Mouse (Mus musculus) erythroid progenitor cell, adult 5-6 weeks (primary cell): Measurements from ENCODE around the gene Usp17lc. TPM values are rescaled to one million over a fixed set of nuclear protein-coding genes. Genes with fewer than 3 reads are reported as not detected.
"Not testable (repeated sequence)": the region's sequence is repeated elsewhere in the genome, so short reads cannot be mapped to it uniquely, and the experiment has no call there.

Source experiments
- ATAC-seq: replicated peaks from 2 replicates; pipeline ENCODE4 v1.8.0; 2016; ENCODE audit warnings: moderate number of reproducible peaks, mild to moderate bottlenecking, moderate TSS enrichment, inconsistent platforms; ENCODE audit not compliant: poor library complexity, low FRiP score, severe bottlenecking
- total RNA-seq, 2 experiments: library from RNA; stranded (forward) in 1 of 2; stranded (reverse) in 1 of 2; fragments of 150-400 nt in 1 of 2; fragments of 186-747, 209-891 nt in 1 of 2; gene quantifications; 2 replicates each; pipeline versions ENCODE4 v1.2.3 to v1.2.4; 2015 to 2017; ENCODE audit warnings: low replicate concordance in 2 of 2

Usp17lc gene
- total RNA-seq (2015; ENCODE audit: low replicate concordance): not detected in 2 replicates
- total RNA-seq (2017; ENCODE audit: low replicate concordance): not detected in 2 replicates

- ATAC-seq: not testable (repeated sequence)
These were observed at the start of gene Usp17lc for GRCm38 (mm10) chr7:103414772-103415171. Usp17lc (plus strand) TSS chr7:103415072.

GRCm38 (mm10) chr7:103386077-103386476 lies 28.8 kb upstream of the Usp17lc start, which contains the start of gene Olfr603:
Olfr603 (minus strand) TSS chr7:103386177.
- ATAC-seq: no peak

- no peak for ATAC-seq
These were observed 17.1 kb upstream of the Usp17lc start for GRCm38 (mm10) chr7:103397758-103398157.

GRCm38 (mm10) chr7:103398981-103399380 lies 15.9 kb upstream of the Usp17lc start:
- no peak for ATAC-seq

- ATAC-seq: not testable (repeated sequence)
These were observed 8.3 kb upstream of the Usp17lc start for GRCm38 (mm10) chr7:103406521-103407055.

GRCm38 (mm10) chr7:103445339-103445738 lies 30.5 kb downstream of the Usp17lc start, which contains the start of gene Olfr605:
Olfr605 (minus strand) TSS chr7:103445439.
- no peak for ATAC-seq

GRCm38 (mm10) chr7:103448746-103449145 lies 33.9 kb downstream of the Usp17lc start, which contains the start of gene Olfr606:
Olfr606 (plus strand) TSS chr7:103449046.
- ATAC-seq: no peak

- no peak for ATAC-seq
These were observed 45.7 kb downstream of the Usp17lc start for GRCm38 (mm10) chr7:103460590-103460989.

Other genes starting within 250 kb of the Usp17lc start
- gene Olfr591, start 236.7 kb upstream of the Usp17lc start, total RNA-seq (2015; ENCODE audit: low replicate concordance): not detected in 2 replicates
- not detected in 2 replicates for gene Olfr591, start 236.7 kb upstream of the Usp17lc start, total RNA-seq (2017; ENCODE audit: low replicate concordance)
- not detected in 2 replicates for gene Olfr592, start 230.3 kb upstream of the Usp17lc start, total RNA-seq (2015; ENCODE audit: low replicate concordance)
- not detected in 2 replicates for gene Olfr592, start 230.3 kb upstream of the Usp17lc start, total RNA-seq (2017; ENCODE audit: low replicate concordance)
- not detected in 2 replicates for gene Olfr593, start 203.2 kb upstream of the Usp17lc start, total RNA-seq (2015; ENCODE audit: low replicate concordance)
- gene Olfr593, start 203.2 kb upstream of the Usp17lc start, total RNA-seq (2017; ENCODE audit: low replicate concordance): not detected in 2 replicates
- gene Olfr594, start 198.1 kb upstream of the Usp17lc start, total RNA-seq (2015; ENCODE audit: low replicate concordance): not detected in 2 replicates
- gene Olfr594, start 198.1 kb upstream of the Usp17lc start, total RNA-seq (2017; ENCODE audit: low replicate concordance): not detected in 2 replicates
- gene Usp17ld, start 162.6 kb upstream of the Usp17lc start, total RNA-seq (2015; ENCODE audit: low replicate concordance): not detected in 2 replicates
- gene Usp17ld, start 162.6 kb upstream of the Usp17lc start, total RNA-seq (2017; ENCODE audit: low replicate concordance): 0.90 TPM in 1 of 2 replicates, not detected in the other
- gene Olfr596, start 109.4 kb upstream of the Usp17lc start, total RNA-seq (2015; ENCODE audit: low replicate concordance): not detected in 2 replicates
- not detected in 2 replicates for gene Olfr596, start 109.4 kb upstream of the Usp17lc start, total RNA-seq (2017; ENCODE audit: low replicate concordance)
- gene Olfr597, start 98.8 kb upstream of the Usp17lc start, total RNA-seq (2015; ENCODE audit: low replicate concordance): not detected in 2 replicates
- gene Olfr597, start 98.8 kb upstream of the Usp17lc start, total RNA-seq (2017; ENCODE audit: low replicate concordance): not detected in 2 replicates
- gene Olfr598, start 91.5 kb upstream of the Usp17lc start, total RNA-seq (2015; ENCODE audit: low replicate concordance): not detected in 2 replicates
- 1.0 TPM in 1 of 2 replicates, not detected in the other for gene Olfr598, start 91.5 kb upstream of the Usp17lc start, total RNA-seq (2017; ENCODE audit: low replicate concordance)
- not detected in 2 replicates for gene Olfr599, start 79.2 kb upstream of the Usp17lc start, total RNA-seq (2015; ENCODE audit: low replicate concordance)
- not detected in 2 replicates for gene Olfr599, start 79.2 kb upstream of the Usp17lc start, total RNA-seq (2017; ENCODE audit: low replicate concordance)
- gene Olfr600, start 65.4 kb upstream of the Usp17lc start, total RNA-seq (2015; ENCODE audit: low replicate concordance): not detected in 2 replicates
- gene Olfr600, start 65.4 kb upstream of the Usp17lc start, total RNA-seq (2017; ENCODE audit: low replicate concordance): not detected in 2 replicates
- gene Olfr601, start 52.4 kb upstream of the Usp17lc start, total RNA-seq (2015; ENCODE audit: low replicate concordance): not detected in 2 replicates
- gene Olfr601, start 52.4 kb upstream of the Usp17lc start, total RNA-seq (2017; ENCODE audit: low replicate concordance): not detected in 2 replicates
- gene Olfr603, start 28.9 kb upstream of the Usp17lc start, total RNA-seq (2015; ENCODE audit: low replicate concordance): not detected in 2 replicates
- not detected in 2 replicates for gene Olfr603, start 28.9 kb upstream of the Usp17lc start, total RNA-seq (2017; ENCODE audit: low replicate concordance)
- gene Olfr605, start 30.4 kb downstream of the Usp17lc start, total RNA-seq (2015; ENCODE audit: low replicate concordance): not detected in 2 replicates
- not detected in 2 replicates for gene Olfr605, start 30.4 kb downstream of the Usp17lc start, total RNA-seq (2017; ENCODE audit: low replicate concordance)
- gene Olfr606, start 34.0 kb downstream of the Usp17lc start, total RNA-seq (2015; ENCODE audit: low replicate concordance): not detected in 2 replicates
- gene Olfr606, start 34.0 kb downstream of the Usp17lc start, total RNA-seq (2017; ENCODE audit: low replicate concordance): not detected in 2 replicates
- gene Olfr607, start 49.1 kb downstream of the Usp17lc start, total RNA-seq (2015; ENCODE audit: low replicate concordance): not detected in 2 replicates
- gene Olfr607, start 49.1 kb downstream of the Usp17lc start, total RNA-seq (2017; ENCODE audit: low replicate concordance): not detected in 2 replicates
- not detected in 2 replicates for gene Olfr608, start 54.8 kb downstream of the Usp17lc start, total RNA-seq (2015; ENCODE audit: low replicate concordance)
- gene Olfr608, start 54.8 kb downstream of the Usp17lc start, total RNA-seq (2017; ENCODE audit: low replicate concordance): not detected in 2 replicates
- gene Olfr609, start 83.0 kb downstream of the Usp17lc start, total RNA-seq (2015; ENCODE audit: low replicate concordance): not detected in 2 replicates
- gene Olfr609, start 83.0 kb downstream of the Usp17lc start, total RNA-seq (2017; ENCODE audit: low replicate concordance): not detected in 2 replicates
- not detected in 2 replicates for gene Olfr610, start 97.0 kb downstream of the Usp17lc start, total RNA-seq (2015; ENCODE audit: low replicate concordance)
- not detected in 2 replicates for gene Olfr610, start 97.0 kb downstream of the Usp17lc start, total RNA-seq (2017; ENCODE audit: low replicate concordance)
- not detected in 2 replicates for gene Olfr611, start 105.8 kb downstream of the Usp17lc start, total RNA-seq (2015; ENCODE audit: low replicate concordance)
- not detected in 2 replicates for gene Olfr611, start 105.8 kb downstream of the Usp17lc start, total RNA-seq (2017; ENCODE audit: low replicate concordance)
- not detected in 2 replicates for gene Olfr612, start 127.6 kb downstream of the Usp17lc start, total RNA-seq (2015; ENCODE audit: low replicate concordance)
- not detected in 2 replicates for gene Olfr612, start 127.6 kb downstream of the Usp17lc start, total RNA-seq (2017; ENCODE audit: low replicate concordance)
- gene Olfr613, start 133.0 kb downstream of the Usp17lc start, total RNA-seq (2015; ENCODE audit: low replicate concordance): not detected in 2 replicates
- gene Olfr613, start 133.0 kb downstream of the Usp17lc start, total RNA-seq (2017; ENCODE audit: low replicate concordance): not detected in 2 replicates
- gene Olfr615, start 141.0 kb downstream of the Usp17lc start, total RNA-seq (2015; ENCODE audit: low replicate concordance): not detected in 2 replicates
- not detected in 2 replicates for gene Olfr615, start 141.0 kb downstream of the Usp17lc start, total RNA-seq (2017; ENCODE audit: low replicate concordance)
- gene Olfr616, start 154.1 kb downstream of the Usp17lc start, total RNA-seq (2015; ENCODE audit: low replicate concordance): not detected in 2 replicates
- not detected in 2 replicates for gene Olfr616, start 154.1 kb downstream of the Usp17lc start, total RNA-seq (2017; ENCODE audit: low replicate concordance)
- not detected in 2 replicates for gene Olfr617, start 158.0 kb downstream of the Usp17lc start, total RNA-seq (2015; ENCODE audit: low replicate concordance)
- gene Olfr617, start 158.0 kb downstream of the Usp17lc start, total RNA-seq (2017; ENCODE audit: low replicate concordance): not detected in 2 replicates
- not detected in 2 replicates for gene Olfr618, start 175.0 kb downstream of the Usp17lc start, total RNA-seq (2015; ENCODE audit: low replicate concordance)
- gene Olfr618, start 175.0 kb downstream of the Usp17lc start, total RNA-seq (2017; ENCODE audit: low replicate concordance): not detected in 2 replicates
- not detected in 2 replicates for gene Olfr619, start 185.5 kb downstream of the Usp17lc start, total RNA-seq (2015; ENCODE audit: low replicate concordance)
- gene Olfr619, start 185.5 kb downstream of the Usp17lc start, total RNA-seq (2017; ENCODE audit: low replicate concordance): not detected in 2 replicates
- not detected in 2 replicates for gene Olfr620, start 197.5 kb downstream of the Usp17lc start, total RNA-seq (2015; ENCODE audit: low replicate concordance)
- not detected in 2 replicates for gene Olfr620, start 197.5 kb downstream of the Usp17lc start, total RNA-seq (2017; ENCODE audit: low replicate concordance)
- not detected in 2 replicates for gene Olfr622, start 227.6 kb downstream of the Usp17lc start, total RNA-seq (2015; ENCODE audit: low replicate concordance)
- not detected in 2 replicates for gene Olfr622, start 227.6 kb downstream of the Usp17lc start, total RNA-seq (2017; ENCODE audit: low replicate concordance)
- not detected in 2 replicates for gene Olfr623, start 248.6 kb downstream of the Usp17lc start, total RNA-seq (2015; ENCODE audit: low replicate concordance)
- gene Olfr623, start 248.6 kb downstream of the Usp17lc start, total RNA-seq (2017; ENCODE audit: low replicate concordance): not detected in 2 replicates